Mouse (Mus musculus): Measurements from ENCODE around the gene Prdm10.

DNA sequence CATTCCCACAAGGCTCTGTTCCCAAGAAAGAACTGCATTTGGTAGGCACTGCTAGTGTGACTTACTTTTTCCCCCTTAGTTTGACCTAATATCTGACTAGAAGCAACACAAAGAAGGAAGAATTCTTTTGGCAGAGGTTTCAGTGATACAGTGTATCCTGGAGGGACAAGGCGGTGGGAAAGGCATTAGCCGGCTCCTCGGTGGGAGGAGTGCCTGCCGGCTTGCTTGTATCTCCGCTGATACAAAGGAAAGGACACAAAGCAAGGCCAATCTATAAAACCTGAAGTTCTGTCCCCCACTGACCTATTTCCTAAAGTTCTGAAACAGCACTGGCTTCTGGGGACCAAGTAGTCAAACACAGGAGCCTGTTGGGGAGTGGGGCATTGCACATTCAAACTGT, 24.8 kb downstream of the Prdm10 start:
- TF ChIP-seq POLR2A (IDR thresholded peaks at IDR 0.05; ENCODE audit: low read depth, low read length) = no peak
- no peak for TF ChIP-seq CTCF (IDR thresholded peaks at IDR 0.05; ENCODE audit: extremely low read depth, insufficient read length, insufficient replicate concordance, low read depth, low read length)

Measured in small intestine, adult 2 months (tissue).